Mouse (Mus musculus) ES-Bruce4 (cell line): Measurements from ENCODE around the gene Foxc1. TPM values are rescaled to one million over a fixed set of nuclear protein-coding genes. Genes with fewer than 3 reads are reported as not detected.

Source experiments
- H3K27ac ChIP-seq: 2 replicates; pipeline ENCODE4 v1.5.1; 2012; ENCODE audit warnings: low read length, inconsistent platforms; ENCODE audit not compliant: insufficient read depth
- H3K27me3 ChIP-seq: 2 replicates; pipeline ENCODE4 v1.6.1; 2012; ENCODE audit warnings: mild to moderate bottlenecking, low read length, inconsistent platforms; ENCODE audit not compliant: control insufficient read depth, poor library complexity, insufficient read depth, severe bottlenecking
- H3K36me3 ChIP-seq: 2 replicates; pipeline ENCODE4 v1.6.1; 2012; ENCODE audit warnings: inconsistent platforms, mild to moderate bottlenecking, low read length, moderate library complexity; ENCODE audit not compliant: control insufficient read depth, poor library complexity, insufficient read depth, severe bottlenecking
- H3K4me1 ChIP-seq: one replicate; pipeline ENCODE4 v1.8.1; 2011; ENCODE audit warnings: low read length; ENCODE audit not compliant: control insufficient read depth, insufficient read depth
- H3K4me3 ChIP-seq: 2 replicates; pipeline ENCODE4 v1.5.1; 2011; ENCODE audit warnings: low read depth, mild to moderate bottlenecking, low read length
- H3K9ac ChIP-seq: 2 replicates; pipeline ENCODE4 v1.6.1; 2012; ENCODE audit warnings: low read depth, mild to moderate bottlenecking, inconsistent platforms; ENCODE audit not compliant: poor library complexity, severe bottlenecking
- H3K9me3 ChIP-seq: replicated peaks from 2 replicates; pipeline ENCODE4 v1.6.1; 2012; ENCODE audit warnings: mild to moderate bottlenecking, low read length, inconsistent platforms; ENCODE audit not compliant: control insufficient read depth, poor library complexity, insufficient read depth, severe bottlenecking
- CTCF ChIP-seq: IDR thresholded peaks from one replicate; pipeline ENCODE4 v1.8.1; 2011; ENCODE audit warnings: low read depth, low read length
- EP300 ChIP-seq: IDR thresholded peaks from 2 replicates; pipeline ENCODE4 v1.6.1; 2011; ENCODE audit warnings: low read depth, low read length; ENCODE audit not compliant: insufficient read depth
- POLR2A ChIP-seq: IDR thresholded peaks from one replicate; pipeline ENCODE4 v1.8.1; 2011; ENCODE audit warnings: low read length; ENCODE audit not compliant: insufficient read depth
- polyA plus RNA-seq: library from polyadenylated mRNA; stranded (reverse); fragments of >200 nt; gene quantifications from 2 replicates; pipeline ENCODE4 v1.2.4, GENCODE M21; 2011; ENCODE audit warnings: low read depth; ENCODE audit not compliant: missing spikeins, insufficient read depth, insufficient read length

Foxc1 gene
- polyA plus RNA-seq, 1 experiment: 0.34 TPM

- Histone ChIP-seq H3K27me3 (peaks cover 30% of the 10 kb centered on the region), H3K9ac (no peak overlapping the region), H3K27ac (no peak overlapping the region), H3K4me3 (no peak overlapping the region), H3K4me1 (no peaks in the 10 kb centered on the region), H3K36me3 (no peaks in the 10 kb centered on the region), H3K9me3 (no peaks in the 10 kb centered on the region)
- no peak for TF ChIP-seq POLR2A
- TF ChIP-seq EP300: no peak
These were observed 3.0 kb upstream of the Foxc1 start for GRCm38 (mm10) chr13:31803166-31804093.

DNA sequence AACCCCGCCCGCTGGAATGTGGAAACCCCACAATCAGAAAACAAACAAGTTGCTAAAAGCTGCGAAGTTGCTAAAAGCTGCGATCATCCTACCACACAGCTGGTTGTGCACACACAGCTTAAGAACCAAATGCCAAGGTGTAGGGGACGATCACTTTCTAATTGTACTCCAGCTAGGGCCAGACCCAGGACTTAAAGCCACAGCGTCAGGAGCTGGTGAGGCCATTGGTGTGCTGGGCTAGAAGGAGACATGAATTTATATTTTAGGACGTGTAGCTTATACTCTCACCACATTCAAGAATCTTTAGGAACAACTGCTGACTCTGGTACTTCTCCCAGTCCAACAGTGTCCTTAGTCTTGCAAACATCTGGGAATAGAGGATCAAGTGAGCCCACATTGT is 1.9 kb upstream of the Foxc1 start:
- no peaks in the 10 kb centered on the region for H3K9me3 ChIP-seq
- H3K4me3 ChIP-seq: no peak overlapping the region
- H3K27me3 ChIP-seq: peaks cover 35% of the 10 kb centered on the region
- no peak overlapping the region for H3K27ac ChIP-seq
- no peak for TF ChIP-seq POLR2A
- no peak for TF ChIP-seq CTCF
- no peak for TF ChIP-seq EP300
- no peaks in the 10 kb centered on the region for H3K4me1 ChIP-seq
- H3K9ac ChIP-seq: no peak overlapping the region
- no peaks in the 10 kb centered on the region for H3K36me3 ChIP-seq

DNA sequence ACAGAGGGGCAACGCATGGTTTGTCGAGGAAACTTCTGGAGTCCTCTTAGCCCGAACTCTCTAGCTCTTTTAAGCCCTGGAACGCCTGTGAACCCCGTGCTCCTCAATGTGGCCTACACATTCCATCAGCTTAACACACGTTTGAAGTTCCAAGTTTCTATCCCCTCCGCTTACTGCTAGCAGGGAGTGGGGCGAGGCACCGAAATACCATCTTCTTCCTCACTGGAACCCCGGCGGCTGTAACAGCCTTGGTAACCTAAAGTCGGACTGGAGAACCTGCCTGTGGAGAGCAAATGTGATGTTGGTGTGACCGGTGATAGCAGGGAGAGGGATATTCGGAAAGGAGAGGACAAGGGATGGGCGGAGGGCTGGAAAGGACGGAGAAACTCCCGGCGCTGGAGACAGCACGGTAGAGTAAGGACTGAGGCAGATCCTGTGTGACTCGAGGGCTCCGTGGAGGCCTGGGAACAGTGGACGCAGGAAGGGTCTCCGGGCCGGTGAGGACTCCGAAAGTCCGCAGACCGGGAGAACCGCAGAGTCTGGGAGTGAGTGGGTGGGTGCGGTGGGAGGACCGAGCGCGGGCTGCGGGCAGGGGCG is 504 bp upstream of the Foxc1 start:
- H3K9me3 ChIP-seq: no peaks in the 10 kb centered on the region
- no peak overlapping the region for H3K27ac ChIP-seq
- no peaks in the 10 kb centered on the region for H3K4me1 ChIP-seq
- TF ChIP-seq CTCF: no peak
- TF ChIP-seq POLR2A: no peak
- peaks cover 38% of the 10 kb centered on the region for H3K27me3 ChIP-seq
- H3K4me3 ChIP-seq: peak overlapping the region; percentile 36
- no peaks in the 10 kb centered on the region for H3K36me3 ChIP-seq
- H3K9ac ChIP-seq: peak overlapping the region; percentile 73

DNA sequence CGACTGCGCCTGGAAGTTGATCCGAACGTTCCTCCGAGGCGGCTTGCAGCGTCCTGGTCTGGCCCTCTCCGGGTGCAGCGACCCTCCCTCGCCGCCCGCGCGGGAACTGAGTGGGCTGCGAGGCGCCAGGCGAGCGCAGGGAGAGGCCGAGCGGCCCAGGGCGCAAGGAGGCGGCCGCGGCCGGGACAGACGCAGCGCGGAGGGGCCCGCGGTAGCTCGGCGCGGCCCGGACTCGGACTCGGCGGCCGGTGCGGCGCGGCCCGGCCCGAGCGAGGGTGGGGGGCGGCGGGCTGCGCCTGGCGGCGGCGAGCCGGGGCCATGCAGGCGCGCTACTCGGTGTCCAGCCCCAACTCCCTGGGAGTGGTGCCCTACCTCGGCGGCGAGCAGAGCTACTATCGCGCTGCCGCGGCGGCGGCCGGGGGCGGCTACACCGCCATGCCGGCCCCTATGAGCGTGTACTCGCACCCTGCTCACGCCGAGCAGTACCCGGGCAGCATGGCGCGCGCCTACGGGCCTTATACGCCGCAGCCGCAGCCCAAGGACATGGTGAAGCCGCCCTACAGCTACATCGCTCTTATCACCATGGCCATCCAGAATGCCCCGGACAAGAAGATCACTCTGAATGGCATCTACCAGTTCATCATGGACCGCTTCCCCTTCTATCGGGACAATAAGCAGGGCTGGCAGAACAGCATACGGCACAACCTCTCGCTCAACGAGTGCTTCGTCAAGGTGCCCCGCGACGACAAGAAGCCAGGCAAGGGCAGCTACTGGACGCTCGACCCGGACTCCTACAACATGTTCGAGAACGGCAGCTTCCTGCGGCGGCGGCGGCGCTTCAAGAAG is 680 bp downstream of the Foxc1 start:
- H3K27me3 ChIP-seq: peaks cover 40% of the 10 kb centered on the region
- TF ChIP-seq POLR2A (no peak), CTCF (no peak), EP300 (no peak)
- no peaks in the 10 kb centered on the region for H3K4me1 ChIP-seq
- H3K9me3 ChIP-seq: no peaks in the 10 kb centered on the region
- no peak overlapping the region for H3K27ac ChIP-seq
- peak overlapping the region; percentile 62 for H3K4me3 ChIP-seq
- H3K9ac ChIP-seq: peak overlapping the region; percentile 73
- H3K36me3 ChIP-seq: no peaks in the 10 kb centered on the region

DNA sequence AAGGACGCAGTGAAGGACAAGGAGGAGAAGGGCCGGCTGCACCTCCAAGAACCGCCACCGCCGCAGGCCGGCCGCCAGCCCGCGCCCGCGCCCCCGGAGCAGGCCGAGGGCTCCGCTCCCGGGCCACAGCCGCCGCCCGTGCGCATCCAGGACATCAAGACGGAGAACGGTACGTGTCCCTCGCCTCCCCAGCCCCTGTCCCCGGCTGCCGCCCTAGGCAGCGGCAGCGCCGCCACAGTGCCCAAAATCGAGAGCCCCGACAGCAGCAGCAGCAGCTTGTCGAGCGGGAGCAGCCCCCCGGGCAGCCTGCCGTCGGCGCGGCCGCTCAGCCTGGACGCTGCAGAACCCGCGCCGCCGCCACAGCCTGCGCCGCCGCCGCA is 1.3 kb downstream of the Foxc1 start:
- H3K36me3 ChIP-seq: no peaks in the 10 kb centered on the region
- no peaks in the 10 kb centered on the region for H3K4me1 ChIP-seq
- H3K4me3 ChIP-seq: peak overlapping the region; percentile 62
- H3K9ac ChIP-seq: peak overlapping the region; percentile 73
- H3K9me3 ChIP-seq: no peaks in the 10 kb centered on the region
- TF ChIP-seq EP300 (no peak), CTCF (no peak), POLR2A (no peak)
- H3K27ac ChIP-seq: no peak overlapping the region
- H3K27me3 ChIP-seq: peaks cover 41% of the 10 kb centered on the region
